Mouse (Mus musculus) yolk sac, embryonic 10.5 days (tissue): Measurements from ENCODE around the gene Utp3.
"Not testable (repeated sequence)": the region's sequence is repeated elsewhere in the genome, so short reads cannot be mapped to it uniquely, and the experiment has no call there.

ENCODE experiments used
- DNase-seq: peaks from one replicate; pipeline ENCODE4 v3.0.0-alpha.2; 2017; ENCODE audit warnings: low spot score

Gene Utp3

GRCm38 (mm10) chr5:88554086-88554886, at the start of gene Utp3:
Gene Utp3 (plus strand): TSS chr5:88554462.
- DNase-seq = peak; percentile 98

GRCm38 (mm10) chr5:88508555-88508954, 45.7 kb upstream of the Utp3 start:
- no peak for DNase-seq

GRCm38 (mm10) chr5:88508990-88509389, 45.3 kb upstream of the Utp3 start:
- DNase-seq = no peak

- DNase-seq = peak; percentile 8
Observed at GRCm38 (mm10) chr5:88519232-88519631, 35.0 kb upstream of the Utp3 start.

GRCm38 (mm10) chr5:88527657-88528056, 26.6 kb upstream of the Utp3 start, which contains the start of gene Jchain:
Gene Jchain (minus strand): TSS chr5:88527891.
- no peak for DNase-seq

- DNase-seq = no peak
Observed at GRCm38 (mm10) chr5:88530908-88531307, 23.4 kb upstream of the Utp3 start.

GRCm38 (mm10) chr5:88534697-88535096, 19.6 kb upstream of the Utp3 start:
- no peak for DNase-seq

GRCm38 (mm10) chr5:88540845-88541244, 13.4 kb upstream of the Utp3 start:
- DNase-seq = no peak

- no peak for DNase-seq
Observed at GRCm38 (mm10) chr5:88542651-88543282, 11.5 kb upstream of the Utp3 start.

GRCm38 (mm10) chr5:88544411-88544810, 9.9 kb upstream of the Utp3 start:
- not testable (repeated sequence) for DNase-seq

GRCm38 (mm10) chr5:88545536-88545935, 8.7 kb upstream of the Utp3 start:
- DNase-seq = no peak

- DNase-seq = no peak
Observed at GRCm38 (mm10) chr5:88553271-88554085, 784 bp upstream of the Utp3 start.

- DNase-seq = no peak
Observed at GRCm38 (mm10) chr5:88558991-88559390, 4.7 kb downstream of the Utp3 start.

GRCm38 (mm10) chr5:88561080-88561814, 7.0 kb downstream of the Utp3 start:
- no peak for DNase-seq

GRCm38 (mm10) chr5:88562863-88563780, 8.9 kb downstream of the Utp3 start:
- DNase-seq = no peak

GRCm38 (mm10) chr5:88564501-88565147, 10.4 kb downstream of the Utp3 start, which contains the start of gene Rufy3:
Gene Rufy3 (plus strand): TSS chr5:88565040.
- peak; percentile 86 for DNase-seq

- DNase-seq = peak; percentile 62
Observed at GRCm38 (mm10) chr5:88565148-88566033, 11.1 kb downstream of the Utp3 start.

GRCm38 (mm10) chr5:88566034-88566841, 12.0 kb downstream of the Utp3 start:
- DNase-seq = no peak
